Mouse (Mus musculus) kidney, embryonic 16.5 days (tissue): ENCODE measurements around the gene Bfsp2. TPM values are rescaled to one million over a fixed set of nuclear protein-coding genes. Genes with fewer than 3 reads are reported as not detected.

Source experiments
- ATAC-seq: fragments of 200-750 bp; cut with Nextera tagmentation; 2 replicates; pipeline ENCODE4 v1.8.0; 2017; ENCODE audit warnings: moderate TSS enrichment; ENCODE audit not compliant: low FRiP score, low TSS enrichment
- H3K27ac ChIP-seq: fragments of 300-500 bp; sonication (generic); 2 replicates; pipeline ENCODE4 v1.5.1; 2014; ENCODE audit warnings: low read length
- H3K27me3 ChIP-seq: fragments of 300-500 bp; sonication (generic); 2 replicates; pipeline ENCODE4 v1.6.1; 2014; ENCODE audit warnings: low read length, control low read depth, mixed read lengths; ENCODE audit not compliant: insufficient read depth
- H3K36me3 ChIP-seq: fragments of 300-500 bp; sonication (generic); 2 replicates; pipeline ENCODE4 v1.6.1; 2014; ENCODE audit warnings: low read length, control low read depth, mixed read lengths; ENCODE audit not compliant: insufficient read depth
- H3K4me1 ChIP-seq: fragments of 300-500 bp; sonication (generic); 2 replicates; pipeline ENCODE4 v1.6.1; 2014; ENCODE audit warnings: low read length, control low read depth, mixed read lengths; ENCODE audit not compliant: insufficient read depth
- H3K4me2 ChIP-seq: fragments of 300-500 bp; sonication (generic); replicated peaks from 2 replicates; pipeline ENCODE4 v1.6.1; 2014; ENCODE audit warnings: low read depth, low read length
- H3K4me3 ChIP-seq: fragments of 300-500 bp; sonication (generic); 2 replicates; pipeline ENCODE4 v1.5.1; 2014; ENCODE audit warnings: mild to moderate bottlenecking, low read length
- H3K9ac ChIP-seq: fragments of 300-500 bp; sonication (generic); replicated peaks from 2 replicates; pipeline ENCODE4 v1.6.1; 2014; ENCODE audit warnings: low read length
- H3K9me3 ChIP-seq: fragments of 300-500 bp; sonication (generic); 2 replicates; pipeline ENCODE4 v1.6.1; 2016; ENCODE audit warnings: low read length, control low read depth
- WGBS: fragments of 180-500 bp; shearing (Covaris S2); extraction: QIAGEN DNeasy Blood & Tissue Kit; methylation state at CpG from one replicate; pipeline ENCODE4 v1.1.7; 2014; 5-methylcytosine and 5-hydroxymethylcytosine counted together
- polyA plus RNA-seq: library from polyadenylated mRNA; unstranded; fragments of >200 nt; fragmentation: Nextera tagmentation; extraction: Ambion mirVana; gene quantifications from 2 replicates; pipeline ENCODE4 v1.2.1, GENCODE M21; 2015

Gene Bfsp2
- polyA plus RNA-seq, 1 experiment from 2014 or later, result 0.57 TPM

DNA sequence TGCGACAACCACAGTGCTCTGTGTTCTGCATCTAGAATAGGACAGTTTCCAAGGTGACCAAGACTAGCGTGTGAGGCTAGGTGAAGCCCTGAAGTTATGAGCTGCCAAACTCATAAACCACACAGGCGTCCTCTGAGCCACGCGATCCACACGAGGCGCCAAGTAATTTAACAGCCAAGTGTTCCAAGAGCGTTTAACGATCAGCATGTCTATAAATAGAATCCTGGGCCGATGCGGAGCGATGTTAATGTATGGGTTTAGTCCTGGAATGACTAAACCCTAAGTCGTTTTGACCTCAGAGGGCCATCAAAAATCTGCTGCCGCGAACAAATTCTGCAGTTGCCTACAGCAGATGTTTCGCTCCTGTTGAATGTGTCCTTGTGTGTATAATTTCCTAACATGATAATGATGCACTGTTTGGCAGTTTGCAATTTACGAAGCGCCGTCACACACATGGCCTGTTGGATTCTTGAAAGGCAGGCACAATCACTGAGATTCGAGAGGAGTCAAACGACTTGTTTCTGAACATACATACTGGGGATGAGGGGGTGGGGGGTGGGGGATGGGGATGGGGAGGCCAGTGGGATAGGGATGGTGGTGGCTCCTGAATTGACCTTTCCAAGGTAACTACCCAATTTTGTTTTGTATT is 81.6 kb downstream of the Bfsp2 start:
- no peak overlapping the region for H3K4me3 ChIP-seq
- WGBS, result 34% methylated on average over 21 of the region's 21 CpGs
- no peak overlapping the region for H3K4me2 ChIP-seq
- ATAC-seq, result no peak
- H3K27ac ChIP-seq, result no peak overlapping the region
- no peak overlapping the region for H3K9ac ChIP-seq
- H3K9me3 ChIP-seq, result 0 out of 2 replicates have a peak, but pooled peaks cover 8% of the 10 kb centered on the region
- H3K36me3 ChIP-seq, result no peaks in the 10 kb centered on the region
- H3K4me1 ChIP-seq, result no peaks in the 10 kb centered on the region
- no peaks in the 10 kb centered on the region for H3K27me3 ChIP-seq

GRCm38 (mm10) chr9:103393256-103393655 is 87.0 kb downstream of the Bfsp2 start:
- Histone ChIP-seq H3K9me3 (0 out of 2 replicates have a peak, but pooled peaks cover 2% of the 10 kb centered on the region), H3K4me1 (no peaks in the 10 kb centered on the region), H3K27ac (no peak overlapping the region), H3K36me3 (no peaks in the 10 kb centered on the region), H3K27me3 (no peaks in the 10 kb centered on the region), H3K4me2 (no peak overlapping the region), H3K9ac (no peak overlapping the region), H3K4me3 (no peak overlapping the region)
- WGBS, result 86% methylated on average over 11 of the region's 11 CpGs
- ATAC-seq, result no peak

DNA sequence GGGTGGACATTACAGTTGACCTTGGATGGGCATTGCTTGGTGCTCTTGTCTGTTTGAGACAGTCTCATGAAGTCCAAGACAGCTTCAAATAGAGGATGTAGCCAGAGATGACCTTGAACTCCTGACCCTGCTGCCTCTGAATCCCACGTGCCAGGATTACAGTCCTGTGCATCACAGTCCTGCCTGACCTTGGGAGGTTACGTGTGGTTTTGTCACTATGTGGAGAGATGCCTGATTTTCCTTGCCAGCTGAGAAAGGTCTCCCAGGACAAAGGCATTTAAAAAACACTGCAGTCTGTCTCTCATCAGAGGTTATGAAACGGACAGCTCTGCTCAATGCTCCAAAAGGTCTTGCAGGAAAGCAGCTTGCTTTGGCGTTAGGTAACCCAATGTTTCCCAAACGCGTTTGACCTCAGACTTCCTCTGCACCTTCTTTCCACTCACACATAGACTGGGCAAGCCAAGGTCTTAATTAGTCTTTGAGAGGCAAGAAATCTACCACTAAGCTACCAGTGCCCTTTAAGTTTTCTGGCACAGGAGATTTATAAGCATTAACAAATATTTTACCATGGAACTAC is 88.3 kb downstream of the Bfsp2 start:
- Histone ChIP-seq H3K36me3 (no peaks in the 10 kb centered on the region), H3K4me1 (peaks cover 1% of the 10 kb centered on the region; the same call in 1 of the 2 replicates), H3K4me3 (no peak overlapping the region), H3K4me2 (no peak overlapping the region), H3K9me3 (0 out of 2 replicates have a peak, but pooled peaks cover 2% of the 10 kb centered on the region), H3K9ac (no peak overlapping the region), H3K27me3 (no peaks in the 10 kb centered on the region), H3K27ac (no peak overlapping the region)
- WGBS, result 66% methylated on average over 6 of the region's 6 CpGs
- ATAC-seq, result no peak

- WGBS, result 84% methylated on average over 6 of the region's 6 CpGs
- H3K27ac ChIP-seq, result no peak overlapping the region
- H3K4me3 ChIP-seq, result no peak overlapping the region
- H3K27me3 ChIP-seq, result no peaks in the 10 kb centered on the region
- no peak for ATAC-seq
- no peaks in the 10 kb centered on the region for H3K9me3 ChIP-seq
- peaks cover 7% of the 10 kb centered on the region; the same call in 1 of the 2 replicates for H3K4me1 ChIP-seq
- H3K36me3 ChIP-seq, result no peaks in the 10 kb centered on the region
- H3K9ac ChIP-seq, result no peak overlapping the region
- no peak overlapping the region for H3K4me2 ChIP-seq
Observed at GRCm38 (mm10) chr9:103389261-103389660, 91.0 kb downstream of the Bfsp2 start.

- no peak overlapping the region for H3K4me3 ChIP-seq
- ATAC-seq, result no peak
- no peak overlapping the region for H3K4me2 ChIP-seq
- no peaks in the 10 kb centered on the region for H3K9me3 ChIP-seq
- WGBS, result 48% methylated on average over 10 of the region's 10 CpGs
- no peaks in the 10 kb centered on the region for H3K27me3 ChIP-seq
- H3K27ac ChIP-seq, result no peak overlapping the region
- peaks cover 7% of the 10 kb centered on the region; the same call in 1 of the 2 replicates for H3K4me1 ChIP-seq
- H3K9ac ChIP-seq, result no peak overlapping the region
- H3K36me3 ChIP-seq, result no peaks in the 10 kb centered on the region
Observed at GRCm38 (mm10) chr9:103387011-103387653, 93.1 kb downstream of the Bfsp2 start.

DNA sequence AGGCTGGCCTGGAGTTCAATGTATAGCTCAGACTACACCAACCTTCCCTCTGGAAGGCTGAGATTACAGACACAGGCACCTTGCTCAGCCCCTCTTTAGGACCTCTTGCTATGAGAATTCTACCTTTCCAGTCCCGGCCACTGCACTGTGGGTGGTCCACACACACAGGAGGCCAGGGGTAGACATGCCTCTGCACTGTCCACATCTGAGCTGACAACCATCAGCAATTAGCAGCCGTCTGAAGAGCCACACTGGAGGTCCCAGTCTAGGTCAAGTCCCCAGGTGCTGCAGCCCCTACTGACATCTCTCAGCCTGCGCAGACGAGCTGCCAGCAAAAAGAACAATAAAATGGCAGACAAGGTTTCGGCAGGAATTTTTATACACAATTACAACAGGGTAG is 93.6 kb downstream of the Bfsp2 start:
- Histone ChIP-seq H3K9ac (no peak overlapping the region), H3K27ac (no peak overlapping the region), H3K4me3 (no peak overlapping the region), H3K4me2 (no peak overlapping the region), H3K9me3 (no peaks in the 10 kb centered on the region), H3K27me3 (no peaks in the 10 kb centered on the region), H3K4me1 (peaks cover 7% of the 10 kb centered on the region; the same call in 1 of the 2 replicates), H3K36me3 (no peaks in the 10 kb centered on the region)
- WGBS, result 27% methylated on average over 5 of the region's 5 CpGs
- 0 out of 2 replicates have a peak, but pooled peaks have one; percentile 49 for ATAC-seq

DNA sequence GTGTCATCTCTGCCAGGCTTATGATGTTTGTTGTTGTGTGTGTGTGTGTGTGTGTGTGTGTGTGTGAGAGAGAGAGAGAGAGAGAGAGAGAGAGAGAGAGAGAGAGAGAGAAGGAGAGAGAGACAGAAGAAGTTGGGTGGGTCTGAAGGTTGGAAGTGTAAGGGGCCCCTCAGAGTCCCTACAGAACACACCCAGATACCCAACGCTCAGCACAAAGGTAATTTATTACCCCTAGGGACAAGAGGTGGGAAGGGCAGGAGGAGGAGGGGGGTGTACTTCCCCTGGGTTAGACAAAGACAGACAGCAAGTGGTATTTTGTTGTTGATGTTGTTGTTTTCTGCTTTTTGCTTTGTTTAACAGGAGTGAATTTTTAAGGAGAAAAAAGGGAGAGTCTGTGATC is 94.6 kb downstream of the Bfsp2 start:
- Histone ChIP-seq H3K9me3 (no peaks in the 10 kb centered on the region), H3K27me3 (no peaks in the 10 kb centered on the region), H3K36me3 (no peaks in the 10 kb centered on the region), H3K9ac (no peak overlapping the region), H3K4me1 (peaks cover 7% of the 10 kb centered on the region; the same call in 1 of the 2 replicates), H3K4me2 (no peak overlapping the region), H3K27ac (no peak overlapping the region), H3K4me3 (no peak overlapping the region)
- WGBS, result 7% methylated on average over 1 of the region's 1 CpGs
- ATAC-seq, result no peak

DNA sequence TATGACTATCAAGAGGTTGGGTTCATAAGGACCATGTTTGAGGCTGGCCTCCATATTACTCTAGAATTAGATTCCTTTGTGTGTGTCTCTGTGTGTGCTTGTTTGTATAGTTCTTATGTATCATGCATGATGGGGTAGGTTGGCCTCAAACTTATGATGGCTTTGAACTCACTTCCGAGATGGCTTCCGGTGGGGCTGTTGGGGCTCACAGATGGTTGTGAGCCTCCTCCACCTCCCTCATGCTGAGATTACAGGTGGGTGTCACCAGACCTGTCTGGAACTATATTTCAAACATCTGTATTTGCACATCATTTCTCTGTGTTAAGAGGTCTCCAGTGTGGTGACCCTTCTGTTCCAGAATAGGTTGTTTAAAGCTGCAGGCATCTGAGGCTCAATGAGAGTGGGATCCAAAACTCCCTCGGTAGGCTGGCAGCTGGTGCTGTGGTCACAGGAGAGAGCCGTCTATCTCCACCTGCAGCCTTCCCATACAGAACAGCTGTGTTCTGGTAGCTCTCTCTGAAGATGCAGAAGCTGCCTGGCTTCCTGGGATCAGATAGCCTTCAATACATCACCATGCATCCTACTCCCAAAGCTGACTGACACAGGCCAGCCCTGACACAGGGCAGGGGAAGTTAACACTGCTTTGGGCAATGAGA is 96.0 kb downstream of the Bfsp2 start:
- no peak overlapping the region for H3K4me3 ChIP-seq
- H3K4me1 ChIP-seq, result peaks cover 7% of the 10 kb centered on the region; the same call in 1 of the 2 replicates
- H3K36me3 ChIP-seq, result no peaks in the 10 kb centered on the region
- no peak overlapping the region for H3K27ac ChIP-seq
- no peak overlapping the region for H3K4me2 ChIP-seq
- H3K9me3 ChIP-seq, result no peaks in the 10 kb centered on the region
- no peaks in the 10 kb centered on the region for H3K27me3 ChIP-seq
- WGBS, result 66% methylated on average over 4 of the region's 4 CpGs
- no peak overlapping the region for H3K9ac ChIP-seq
- no peak for ATAC-seq

GRCm38 (mm10) chr9:103383576-103383975 is 96.6 kb downstream of the Bfsp2 start:
- no peaks in the 10 kb centered on the region for H3K9me3 ChIP-seq
- H3K4me3 ChIP-seq, result no peak overlapping the region
- H3K27me3 ChIP-seq, result no peaks in the 10 kb centered on the region
- H3K27ac ChIP-seq, result no peak overlapping the region
- ATAC-seq, result no peak
- H3K9ac ChIP-seq, result no peak overlapping the region
- H3K4me2 ChIP-seq, result no peak overlapping the region
- whole genome bisulfite sequencing, result 89% methylated on average over 1 of the region's 1 CpGs
- H3K36me3 ChIP-seq, result no peaks in the 10 kb centered on the region
- peaks cover 7% of the 10 kb centered on the region; the same call in 1 of the 2 replicates for H3K4me1 ChIP-seq
